Mouse (Mus musculus) CH12.LX (cell line): ENCODE results near the gene Cds1. TPM values are rescaled to one million over a fixed set of nuclear protein-coding genes. Genes with fewer than 3 reads are reported as not detected.

Source experiments
- DNase-seq: peaks from one replicate; pipeline ENCODE4 v3.0.0-alpha.2; 2013; ENCODE audit errors: extremely low read depth
- H3K27ac ChIP-seq: 2 replicates; pipeline ENCODE4 v1.5.1; 2012; ENCODE audit warnings: low read depth, mild to moderate bottlenecking, control low read depth, moderate library complexity; ENCODE audit not compliant: insufficient read depth
- H3K27me3 ChIP-seq: replicated peaks from 2 replicates; pipeline ENCODE3; 2012; ENCODE audit warnings: inconsistent platforms
- H3K36me3 ChIP-seq, 2 experiments: replicated peaks in 1 of 2; 2 replicates each; pipeline versions ENCODE3 to v1.6.1; 2012; ENCODE audit warnings: inconsistent platforms in 1 of 2, low read length in 1 of 2, mild to moderate bottlenecking in 1 of 2, mixed read lengths in 1 of 2, moderate library complexity in 1 of 2; ENCODE audit not compliant: control insufficient read depth in 1 of 2, insufficient read depth in 1 of 2
- H3K4me1 ChIP-seq, 2 experiments: 2 replicates each; pipeline ENCODE4 v1.6.1; 2012; ENCODE audit warnings: inconsistent platforms in 1 of 2, moderate library complexity in 1 of 2; ENCODE audit not compliant: insufficient read depth in 2 of 2, control insufficient read depth in 1 of 2
- H3K4me2 ChIP-seq: 2 replicates; pipeline ENCODE4 v1.6.1; 2012; ENCODE audit warnings: low read depth, mild to moderate bottlenecking, control low read depth; ENCODE audit not compliant: poor library complexity, insufficient read depth, severe bottlenecking
- H3K4me3 ChIP-seq, 3 experiments: fragments of 150-350 bp in 1 of 3; sonication (generic) in 1 of 3; replicated peaks in 1 of 3; 2 replicates each; pipeline versions ENCODE3 to v1.5.1; 2011 to 2012; ENCODE audit warnings: low read depth in 2 of 3, low read length in 2 of 3, mild to moderate bottlenecking in 2 of 3, moderate library complexity in 2 of 3, control low read depth in 1 of 3, improper control_type of control experiment in 1 of 3, inconsistent platforms in 1 of 3, mixed read lengths in 1 of 3; ENCODE audit not compliant: poor library complexity in 1 of 3
- H3K79me2 ChIP-seq: replicated peaks from 2 replicates; pipeline ENCODE4 v1.6.1; 2012; ENCODE audit warnings: mild to moderate bottlenecking, moderate library complexity; ENCODE audit not compliant: control insufficient read depth, poor library complexity, insufficient read depth, severe bottlenecking; ENCODE audit errors: extremely low read depth
- H3K9ac ChIP-seq: 2 replicates; pipeline ENCODE4 v1.6.1; 2012; ENCODE audit warnings: low read depth, mild to moderate bottlenecking, control low read depth, moderate library complexity; ENCODE audit not compliant: insufficient read depth
- H3K9me3 ChIP-seq: replicated peaks from 2 replicates; pipeline ENCODE3; 2012; ENCODE audit warnings: low read length, inconsistent platforms, mixed read lengths
- CHD1 ChIP-seq: IDR thresholded peaks from 2 replicates; pipeline ENCODE4 v1.6.1; 2012; ENCODE audit warnings: low read depth, low read length, improper control_type of control experiment, inconsistent platforms
- CTCF ChIP-seq, 2 experiments: IDR thresholded peaks in 1 of 2; conservative IDR thresholded peaks in 1 of 2; 2 replicates each; pipeline ENCODE4 v1.5.1; 2011 to 2012; ENCODE audit warnings: low read depth in 2 of 2, low read length in 2 of 2, improper control_type of control experiment in 1 of 2, inconsistent platforms in 1 of 2, mild to moderate bottlenecking in 1 of 2, moderate library complexity in 1 of 2
- E2F4 ChIP-seq: IDR thresholded peaks from 2 replicates; pipeline ENCODE4 v1.6.1; 2011; ENCODE audit warnings: low read depth, low read length, improper control_type of control experiment; ENCODE audit not compliant: insufficient replicate concordance
- ETS1 ChIP-seq: conservative IDR thresholded peaks from 2 replicates; pipeline ENCODE4 v1.6.1; 2012; ENCODE audit warnings: low read depth, mild to moderate bottlenecking, inconsistent platforms, low read length, improper control_type of control experiment, moderate library complexity
- GABPA ChIP-seq: IDR thresholded peaks from 2 replicates; pipeline ENCODE4 v1.6.1; 2012; ENCODE audit warnings: low read depth, low read length, improper control_type of control experiment, inconsistent platforms; ENCODE audit not compliant: insufficient replicate concordance
- HCFC1 ChIP-seq: IDR thresholded peaks from 2 replicates; pipeline ENCODE4 v1.6.1; 2012; ENCODE audit warnings: low read depth, mild to moderate bottlenecking, inconsistent platforms, low read length, improper control_type of control experiment
- IRF4 ChIP-seq: IDR thresholded peaks from 2 replicates; pipeline ENCODE4 v1.6.1; 2014; ENCODE audit warnings: low read depth, mild to moderate bottlenecking, inconsistent platforms, low read length, improper control_type of control experiment
- JUN ChIP-seq: IDR thresholded peaks from 2 replicates; pipeline ENCODE4 v1.6.1; 2011; ENCODE audit warnings: low read depth, mild to moderate bottlenecking, low read length, improper control_type of control experiment, moderate library complexity; ENCODE audit not compliant: insufficient read depth
- JUND ChIP-seq: conservative IDR thresholded peaks from 2 replicates; pipeline ENCODE4 v1.6.1; 2011; ENCODE audit warnings: low read depth, low read length, improper control_type of control experiment
- MAFK ChIP-seq: IDR thresholded peaks from 2 replicates; pipeline ENCODE4 v1.6.1; 2011; ENCODE audit warnings: low read length, improper control_type of control experiment; ENCODE audit not compliant: insufficient replicate concordance
- MEF2A ChIP-seq: IDR thresholded peaks from 2 replicates; pipeline ENCODE4 v1.6.1; 2014; ENCODE audit warnings: low read depth, mild to moderate bottlenecking, inconsistent platforms, low read length, improper control_type of control experiment, borderline replicate concordance
- MYC ChIP-seq: IDR thresholded peaks from 2 replicates; pipeline ENCODE4 v1.6.1; 2011; ENCODE audit warnings: low read depth, mild to moderate bottlenecking, improper control_type of control experiment, low read length
- NELFE ChIP-seq: IDR thresholded peaks from 2 replicates; pipeline ENCODE4 v1.6.1; 2011; ENCODE audit warnings: low read depth, low read length, improper control_type of control experiment
- POLR2A ChIP-seq: IDR thresholded peaks from 2 replicates; pipeline ENCODE4 v1.6.1; 2011; ENCODE audit warnings: low read depth, mild to moderate bottlenecking, improper control_type of control experiment, low read length
- POLR2AphosphoS2 ChIP-seq: IDR thresholded peaks from 2 replicates; pipeline ENCODE4 v1.6.1; 2011; ENCODE audit warnings: low read depth, low read length, improper control_type of control experiment
- RCOR1 ChIP-seq: conservative IDR thresholded peaks from 2 replicates; pipeline ENCODE4 v1.6.1; 2012; ENCODE audit warnings: low read depth, mild to moderate bottlenecking, inconsistent platforms, low read length, improper control_type of control experiment
- SIN3A ChIP-seq: IDR thresholded peaks from 2 replicates; pipeline ENCODE4 v1.6.1; 2012; ENCODE audit warnings: low read length, improper control_type of control experiment, inconsistent platforms
- TCF12 ChIP-seq: IDR thresholded peaks from 2 replicates; pipeline ENCODE4 v1.6.1; 2014; ENCODE audit warnings: low read depth, mild to moderate bottlenecking, inconsistent platforms, low read length, improper control_type of control experiment
- UBTF ChIP-seq: IDR thresholded peaks from 2 replicates; pipeline ENCODE4 v1.6.1; 2012; ENCODE audit warnings: low read depth, mild to moderate bottlenecking, inconsistent platforms, low read length, improper control_type of control experiment, moderate library complexity
- USF1 ChIP-seq: IDR thresholded peaks from 2 replicates; pipeline ENCODE4 v1.6.1; 2014; ENCODE audit warnings: low read depth, mild to moderate bottlenecking, inconsistent platforms, low read length, improper control_type of control experiment
- USF2 ChIP-seq: conservative IDR thresholded peaks from 2 replicates; pipeline ENCODE4 v1.6.1; 2011; ENCODE audit warnings: low read depth, low read length, improper control_type of control experiment
- ZKSCAN1 ChIP-seq: IDR thresholded peaks from 2 replicates; pipeline ENCODE4 v1.6.1; 2012; ENCODE audit warnings: low read depth, inconsistent platforms, low read length, improper control_type of control experiment, borderline replicate concordance
- ZMIZ1 ChIP-seq: IDR thresholded peaks from 2 replicates; pipeline ENCODE4 v1.6.1; 2012; ENCODE audit warnings: low read depth, mild to moderate bottlenecking, inconsistent platforms, low read length, improper control_type of control experiment
- ZNF384 ChIP-seq: IDR thresholded peaks from 2 replicates; pipeline ENCODE4 v1.6.1; 2012; ENCODE audit warnings: low read depth, low read length, improper control_type of control experiment, inconsistent platforms
- dilution Hi-C: fragments of 300-500 bp; cut with MboI; formaldehyde crosslinking; loops from 2 replicates; pipeline ENCODE4 v1.14.3; 2020; ENCODE audit warnings: low sequenced_read_pairs; ENCODE audit not compliant: extremely low pct_unique_long_range_greater_than_20kb, extremely low pct_ligation_motif_present
- in situ Hi-C: fragments of 300-500 bp; cut with MboI; formaldehyde crosslinking; loops from 3 replicates; pipeline ENCODE4 v1.14.3; 2019; ENCODE audit warnings: low sequenced_read_pairs, low pct_ligation_motif_present, low pct_unique_long_range_greater_than_20kb, mixed read lengths
- polyA plus RNA-seq: library from polyadenylated mRNA; unstranded; fragments of >175 nt; gene quantifications from 2 replicates; pipeline ENCODE4 v1.2.1, GENCODE M21; 2012; ENCODE audit warnings: low read depth; ENCODE audit not compliant: insufficient read length
- total RNA-seq, 2 experiments: library from RNA; depleted of rRNA; stranded (reverse); fragments of 300-350 nt in 1 of 2; fragments of >200 nt in 1 of 2; gene quantifications; 2 replicates each; pipeline ENCODE4 v1.2.3; 2012 to 2014

Cds1 gene
- total and polyA plus RNA-seq, 3 experiments, result not detected

DNA sequence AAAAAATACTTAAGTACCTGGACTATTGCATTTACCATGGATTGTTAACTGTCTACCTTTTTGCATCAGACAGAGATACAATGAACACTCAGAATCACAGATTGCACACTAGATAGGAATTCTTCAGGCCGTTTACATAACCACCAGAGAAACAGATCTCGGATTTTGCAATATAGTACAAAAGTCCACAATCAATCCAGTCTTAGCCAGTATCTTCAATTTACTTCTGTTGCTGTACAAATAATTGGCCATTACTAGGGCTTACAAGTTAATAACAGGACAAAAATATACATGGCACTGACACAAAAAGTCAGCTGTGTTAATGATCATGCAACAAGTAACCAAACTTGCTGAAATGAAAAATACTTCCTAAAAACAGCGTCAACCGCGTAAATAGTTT lies 68.1 kb downstream of the Cds1 start:
- Histone ChIP-seq H3K4me3 (no peak overlapping the region), H3K4me1 (no peaks in the 10 kb centered on the region)
- in situ Hi-C loops, result no loop called here
- TF ChIP-seq TCF12, result no peak
- TF ChIP-seq ZMIZ1, result no peak
- TF ChIP-seq JUND, result no peak
- TF ChIP-seq POLR2A, result no peak
- no peak for TF ChIP-seq MAFK
- TF ChIP-seq UBTF, result no peak
- no peak for TF ChIP-seq POLR2AphosphoS2
- no peak for TF ChIP-seq E2F4
- TF ChIP-seq ZKSCAN1, result no peak
- TF ChIP-seq NELFE, result no peak
- TF ChIP-seq USF2, result no peak
- TF ChIP-seq CHD1, result no peak
- no peak for TF ChIP-seq ZNF384
- no peak for TF ChIP-seq GABPA
- TF ChIP-seq, all 38 proteins: peak for 0
- Histone ChIP-seq H3K36me3 (no peaks in the 10 kb centered on the region), H3K27me3 (no peaks in the 10 kb centered on the region), H3K27ac (no peak overlapping the region), H3K9me3 (peaks cover 75% of the 10 kb centered on the region), H3K9ac (no peak overlapping the region), H3K79me2 (no peaks in the 10 kb centered on the region), H3K4me2 (no peak overlapping the region)
- dilution Hi-C loops, result no loop called here
- no peak for DNase-seq

DNA sequence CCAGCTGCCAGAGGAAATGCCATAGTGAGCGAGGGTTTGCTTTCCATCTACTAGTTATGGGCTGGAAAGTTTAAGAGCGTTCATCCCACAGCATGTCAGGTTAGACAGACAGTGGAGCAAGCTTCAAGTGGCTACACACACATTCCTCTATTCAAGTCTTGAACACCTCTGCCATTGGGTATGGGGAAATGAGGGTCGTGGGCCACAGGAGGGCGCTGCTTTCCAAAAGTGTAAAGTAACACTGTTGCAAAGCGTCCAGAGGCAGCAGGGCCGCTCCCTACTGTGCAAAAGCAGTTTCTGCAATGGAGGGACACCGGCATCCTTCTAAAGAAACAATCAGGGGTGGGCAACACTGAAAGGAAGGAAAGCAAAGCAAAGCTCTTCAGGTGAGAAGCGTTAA lies 68.9 kb downstream of the Cds1 start:
- dilution Hi-C loops, result no loop called here
- no peak overlapping the region for H3K27ac ChIP-seq
- H3K27me3 ChIP-seq, result no peaks in the 10 kb centered on the region
- no peak overlapping the region for H3K4me3 ChIP-seq
- TF ChIP-seq SIN3A, result no peak
- TF ChIP-seq USF1, result no peak
- no peak for TF ChIP-seq POLR2AphosphoS2
- TF ChIP-seq NELFE, result no peak
- no peak for TF ChIP-seq JUND
- no peak for TF ChIP-seq JUN
- no peak for TF ChIP-seq HCFC1
- TF ChIP-seq RCOR1, result no peak
- TF ChIP-seq ETS1, result no peak
- no peak for TF ChIP-seq MYC
- TF ChIP-seq MEF2A, result no peak
- TF ChIP-seq IRF4, result no peak
- TF ChIP-seq CTCF (conservative IDR thresholded peaks at IDR 0.05 in 1 of 2, IDR thresholded peaks at IDR 0.05 in 1 of 2; ENCODE audit: low read depth in 2 of 2, low read length in 2 of 2), result no peak
- TF ChIP-seq, all 38 proteins: peak for 0
- H3K36me3 ChIP-seq, result no peaks in the 10 kb centered on the region
- H3K9me3 ChIP-seq, result peaks cover 68% of the 10 kb centered on the region
- DNase-seq, result no peak
- no peaks in the 10 kb centered on the region for H3K4me1 ChIP-seq
- H3K79me2 ChIP-seq, result no peaks in the 10 kb centered on the region
- no peak overlapping the region for H3K4me2 ChIP-seq
- in situ Hi-C loops, result no loop called here
- H3K9ac ChIP-seq, result no peak overlapping the region
